Mouse (Mus musculus): Measurements from ENCODE around the gene Vwc2. TPM values are rescaled to one million over a fixed set of nuclear protein-coding genes. Genes with fewer than 3 reads are reported as not detected.

Gene Vwc2
- not detected for polyA plus RNA-seq (2021)

- no peak for TF ChIP-seq CTCF (IDR thresholded peaks at IDR 0.05)
- ChIA-PET CTCF (no interaction called here), POLR2A (no interaction called here)
- H3K27me3 ChIP-seq: peaks cover 37% of the 10 kb centered on the region
- ATAC-seq: no peak
- in situ Hi-C loops (cut with MboI; ENCODE audit: low pct_unique_long_range_greater_than_20kb): no loop called here
- no peak for DNase-seq (ENCODE audit: low read depth, low spot score)
These were observed at the start of gene Vwc2 for GRCm38 (mm10) chr11:11113576-11114233. Gene Vwc2, plus strand, starts transcription at chr11:11114223.

- H3K27me3 ChIP-seq: no peaks in the 10 kb centered on the region
- ChIA-PET POLR2A (no interaction called here), CTCF (no interaction called here)
- ATAC-seq (no peak), DNase-seq (ENCODE audit: low read depth, low spot score) (no peak)
- no peak for TF ChIP-seq CTCF (IDR thresholded peaks at IDR 0.05)
- in situ Hi-C loops (cut with MboI; ENCODE audit: low pct_unique_long_range_greater_than_20kb): no loop called here
These were observed 25.8 kb upstream of the Vwc2 start for GRCm38 (mm10) chr11:11088162-11088756.

DNA sequence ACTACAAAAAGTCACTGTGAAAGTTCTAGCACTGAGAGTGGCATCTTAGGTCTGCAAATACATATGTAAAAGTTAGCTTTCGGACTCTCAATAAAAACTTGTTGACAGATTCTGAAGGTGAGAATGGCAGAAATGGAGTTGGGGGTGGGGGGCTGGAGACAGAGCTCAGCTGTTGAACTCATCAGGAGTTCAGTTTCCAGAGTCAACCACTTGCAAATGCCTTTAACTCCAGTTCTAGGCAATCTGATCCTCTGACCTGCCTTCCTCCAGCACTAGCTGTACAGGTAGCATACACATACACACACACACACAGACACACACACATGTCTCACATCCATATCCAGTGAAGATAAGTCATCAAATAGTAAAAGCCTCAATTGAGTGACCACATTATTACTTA, 16.4 kb upstream of the Vwc2 start:
- H3K27me3 ChIP-seq: no peaks in the 10 kb centered on the region
- POLR2A ChIA-PET: no interaction called here
- no peak for DNase-seq (ENCODE audit: low read depth, low spot score)
- in situ Hi-C loops (cut with MboI; ENCODE audit: low pct_unique_long_range_greater_than_20kb): no loop called here
- TF ChIP-seq CTCF (IDR thresholded peaks at IDR 0.05): no peak
- CTCF ChIA-PET: no interaction called here
- no peak for ATAC-seq

- ChIA-PET CTCF (no interaction called here), POLR2A (no interaction called here)
- DNase-seq (ENCODE audit: low read depth, low spot score) (no peak), ATAC-seq (no peak)
- TF ChIP-seq CTCF (IDR thresholded peaks at IDR 0.05): no peak
- no peaks in the 10 kb centered on the region for H3K27me3 ChIP-seq
- in situ Hi-C loops (cut with MboI; ENCODE audit: low pct_unique_long_range_greater_than_20kb): no loop called here
These were observed 15.7 kb upstream of the Vwc2 start for GRCm38 (mm10) chr11:11098282-11098681.

DNA sequence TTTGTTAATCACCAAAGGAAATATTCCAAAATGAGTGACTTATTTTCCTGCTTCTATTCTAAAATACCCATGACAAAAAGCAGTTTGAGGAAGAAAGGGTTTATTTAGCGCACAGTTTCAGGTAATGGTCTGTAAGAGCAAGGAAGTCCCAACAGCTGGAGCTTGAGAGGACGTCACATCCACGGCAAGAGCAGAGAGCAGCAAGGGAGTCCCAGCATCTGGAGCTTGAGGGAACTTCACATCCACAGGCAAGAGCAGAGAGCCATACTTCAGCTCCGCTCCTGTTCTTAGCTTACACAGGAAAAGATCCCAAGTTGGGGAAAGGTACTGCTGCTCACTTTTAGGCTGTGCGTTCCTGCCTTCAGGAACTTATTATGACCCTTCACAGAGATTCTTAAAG, 15.0 kb upstream of the Vwc2 start:
- in situ Hi-C loops (cut with MboI; ENCODE audit: low pct_unique_long_range_greater_than_20kb): no loop called here

GRCm38 (mm10) chr11:11102182-11102581, 11.8 kb upstream of the Vwc2 start:
- ATAC-seq: no peak
- POLR2A ChIA-PET: no interaction called here

More for the DNA sequence above, 15.0 kb upstream of the Vwc2 start:
- POLR2A ChIA-PET: no interaction called here
- no peak for DNase-seq (ENCODE audit: low read depth, low spot score)
- H3K27me3 ChIP-seq: no peaks in the 10 kb centered on the region
- ATAC-seq: no peak
- CTCF ChIA-PET: no interaction called here
- no peak for TF ChIP-seq CTCF (IDR thresholded peaks at IDR 0.05)

GRCm38 (mm10) chr11:11102620-11103019, 11.4 kb upstream of the Vwc2 start:
- no peak for ATAC-seq
- peaks cover 4% of the 10 kb centered on the region for H3K27me3 ChIP-seq
- in situ Hi-C loops (cut with MboI; ENCODE audit: low pct_unique_long_range_greater_than_20kb): no loop called here
- CTCF ChIA-PET: no interaction called here
- POLR2A ChIA-PET: no interaction called here
- TF ChIP-seq CTCF (IDR thresholded peaks at IDR 0.05): no peak
- DNase-seq (ENCODE audit: low read depth, low spot score): no peak

More at GRCm38 (mm10) chr11:11102182-11102581, 11.8 kb upstream of the Vwc2 start:
- CTCF ChIA-PET: no interaction called here
- no peak for DNase-seq (ENCODE audit: low read depth, low spot score)
- no peak for TF ChIP-seq CTCF (IDR thresholded peaks at IDR 0.05)
- in situ Hi-C loops (cut with MboI; ENCODE audit: low pct_unique_long_range_greater_than_20kb): no loop called here
- peaks cover 4% of the 10 kb centered on the region for H3K27me3 ChIP-seq

GRCm38 (mm10) chr11:11108922-11109321, 5.1 kb upstream of the Vwc2 start:
- ChIA-PET CTCF (no interaction called here), POLR2A (no interaction called here)
- ATAC-seq: no peak
- in situ Hi-C loops (cut with MboI; ENCODE audit: low pct_unique_long_range_greater_than_20kb): no loop called here
- TF ChIP-seq CTCF (IDR thresholded peaks at IDR 0.05): no peak
- DNase-seq (ENCODE audit: low read depth, low spot score): no peak
- H3K27me3 ChIP-seq: peaks cover 16% of the 10 kb centered on the region

DNA sequence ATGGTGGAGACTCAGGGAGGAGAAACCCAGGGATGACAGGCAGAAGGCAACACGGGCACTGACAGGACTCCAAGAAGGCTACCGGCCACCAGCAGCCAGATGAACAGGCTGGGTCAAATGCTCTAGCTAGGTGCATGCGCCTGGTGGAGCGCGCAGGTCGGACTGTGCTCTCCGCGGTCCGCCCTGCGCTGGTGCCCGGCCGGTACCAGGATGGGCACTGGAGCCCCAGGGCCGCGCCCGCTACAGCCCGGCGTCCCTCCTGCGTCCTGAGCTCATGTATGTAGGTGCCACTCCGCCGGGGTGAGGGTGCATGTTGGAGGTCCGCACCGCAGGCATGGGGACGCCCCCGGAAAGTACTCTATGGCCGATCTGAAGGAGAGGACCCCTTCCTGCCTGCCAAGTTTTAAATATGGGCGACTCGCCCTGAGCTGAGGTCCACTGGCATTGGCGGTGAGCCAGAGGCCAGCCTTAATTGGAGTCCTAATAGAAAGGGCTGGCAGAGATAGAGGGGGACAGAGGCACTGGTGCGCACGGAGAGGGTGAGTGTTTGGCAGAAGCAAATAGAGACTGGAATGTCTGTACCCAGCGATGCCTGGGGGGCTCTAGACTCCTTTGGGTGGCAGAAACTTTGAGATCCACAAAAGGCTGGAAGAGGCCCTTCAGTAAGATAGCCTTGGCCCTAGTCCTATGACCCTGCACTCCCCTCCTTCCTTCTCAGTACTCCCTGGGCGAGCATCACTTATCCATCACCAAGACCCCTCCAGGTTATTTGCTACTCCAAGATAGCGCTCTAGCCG, 409 bp downstream of the Vwc2 start:
- no peak for TF ChIP-seq CTCF (IDR thresholded peaks at IDR 0.05)
- ChIA-PET CTCF (no interaction called here), POLR2A (no interaction called here)
- no peak for ATAC-seq
- peaks cover 37% of the 10 kb centered on the region for H3K27me3 ChIP-seq
- in situ Hi-C loops (cut with MboI; ENCODE audit: low pct_unique_long_range_greater_than_20kb): no loop called here
- DNase-seq (ENCODE audit: low read depth, low spot score): no peak

GRCm38 (mm10) chr11:11115031-11115647, 1.1 kb downstream of the Vwc2 start:
- in situ Hi-C loops (cut with MboI; ENCODE audit: low pct_unique_long_range_greater_than_20kb): no loop called here
- ATAC-seq: no peak
- peaks cover 42% of the 10 kb centered on the region for H3K27me3 ChIP-seq

More at GRCm38 (mm10) chr11:11115031-11115647, 1.1 kb downstream of the Vwc2 start:
- ChIA-PET POLR2A (no interaction called here), CTCF (no interaction called here)
- no peak for TF ChIP-seq CTCF (IDR thresholded peaks at IDR 0.05)
- DNase-seq (ENCODE audit: low read depth, low spot score): no peak
